Mouse (Mus musculus) naive thymus-derived CD4-positive, alpha-beta T cell, adult 5 months (primary cell): Measurements from ENCODE around the gene Cpvl. TPM values are rescaled to one million over a fixed set of nuclear protein-coding genes. Genes with fewer than 3 reads are reported as not detected.

ENCODE experiments used
- polyA plus RNA-seq: library from polyadenylated mRNA; unstranded; fragments of 100-300 nt; shearing (Covaris generic); gene quantifications from one replicate; pipeline ENCODE4 v1.2.1, GENCODE M21; 2017

Gene Cpvl
- not detected for polyA plus RNA-seq

DNA sequence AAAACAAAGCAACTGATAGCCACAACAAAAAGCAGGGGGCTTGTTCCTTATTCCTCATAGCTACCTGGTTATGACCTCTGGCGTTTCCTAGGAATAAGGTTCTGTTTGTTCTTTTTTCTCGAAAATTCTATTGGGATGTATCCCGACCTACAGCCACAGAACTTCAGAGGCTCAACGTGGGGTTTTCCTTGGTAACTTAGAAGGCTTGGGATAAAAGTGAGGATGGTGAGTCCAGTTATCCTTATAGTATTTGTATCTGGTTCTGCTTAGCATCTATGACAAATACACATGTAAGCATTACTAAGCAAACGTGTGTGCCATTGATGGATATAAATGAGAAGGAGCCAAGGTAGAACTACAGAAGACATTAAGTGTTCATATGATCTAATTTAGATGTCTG lies at the start of gene Cpvl:
Gene Cpvl (minus strand): TSS at position 101 of the 400 bp plus-strand sequence.

Other genes starting within 250 kb of the Cpvl start
- not detected for gene Tril, start 157.8 kb downstream of the Cpvl start, polyA plus RNA-seq
- gene Chn2, start 60.9 kb upstream of the Cpvl start, polyA plus RNA-seq = 22.0 TPM